Mouse (Mus musculus): ENCODE measurements around the gene Specc1.

Specc1 gene

DNA sequence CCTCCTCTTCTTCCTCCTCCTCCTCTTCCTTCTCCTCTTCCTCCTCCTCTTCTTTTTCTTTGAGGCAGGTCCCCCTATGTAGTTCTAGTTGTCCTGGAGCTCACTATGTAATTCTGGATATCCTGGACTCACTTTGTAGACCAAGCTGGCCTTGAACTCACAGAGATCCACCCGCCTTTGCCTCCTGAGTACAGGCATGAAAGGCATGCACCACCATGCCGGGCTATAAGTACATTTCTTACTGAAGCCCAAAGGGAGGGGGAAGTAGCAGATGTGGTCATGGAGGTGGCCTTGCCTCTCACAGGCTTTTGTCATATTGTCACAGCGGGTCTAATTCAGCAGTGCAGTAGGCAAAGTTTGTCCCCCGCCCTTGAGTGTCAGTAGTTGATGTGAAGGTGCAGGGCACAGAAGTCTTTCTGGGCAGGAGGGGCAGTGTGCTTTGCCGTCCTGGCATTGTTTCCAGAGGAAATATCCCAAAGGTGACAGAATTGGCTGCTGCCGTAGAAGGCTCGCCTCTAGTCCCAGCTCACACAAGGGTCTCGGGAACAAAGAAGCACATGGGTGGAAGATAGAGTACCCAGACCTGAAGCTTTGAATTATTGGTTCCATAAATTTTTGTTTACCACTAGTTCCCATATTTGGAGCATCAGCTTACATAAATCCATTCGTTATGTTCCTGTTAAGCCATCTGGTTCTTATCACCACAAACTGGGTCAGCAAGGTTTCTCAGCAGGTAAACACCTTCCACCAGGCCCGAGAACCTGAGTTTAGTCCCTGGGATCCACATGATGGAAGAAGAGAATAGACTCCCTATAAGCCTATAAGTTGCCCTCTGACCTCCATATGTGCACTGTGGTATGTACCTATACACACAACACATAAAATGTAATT is 62.0 kb downstream of the Specc1 start:
- DNase-seq: no peak

DNA sequence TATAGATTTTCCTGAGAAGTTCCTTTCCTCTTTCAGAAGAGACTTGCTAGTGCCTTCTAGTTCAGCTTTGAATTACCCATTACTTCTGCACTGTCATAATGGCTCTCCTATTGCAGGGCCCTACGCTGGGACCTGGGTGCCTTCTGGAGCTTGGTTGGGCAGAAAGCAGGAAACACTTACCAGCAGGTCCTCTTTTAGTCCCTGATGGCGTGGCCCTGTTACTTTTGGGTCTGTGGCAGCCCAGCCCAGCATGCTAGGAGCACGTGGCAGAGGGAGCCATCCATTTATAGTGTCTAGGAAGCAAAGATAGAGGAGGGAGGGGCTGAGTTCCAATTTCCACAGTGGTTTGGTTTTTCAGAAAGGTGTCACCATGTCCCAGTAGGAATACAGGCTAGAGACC is 63.3 kb downstream of the Specc1 start:
- DNase-seq: no peak

DNA sequence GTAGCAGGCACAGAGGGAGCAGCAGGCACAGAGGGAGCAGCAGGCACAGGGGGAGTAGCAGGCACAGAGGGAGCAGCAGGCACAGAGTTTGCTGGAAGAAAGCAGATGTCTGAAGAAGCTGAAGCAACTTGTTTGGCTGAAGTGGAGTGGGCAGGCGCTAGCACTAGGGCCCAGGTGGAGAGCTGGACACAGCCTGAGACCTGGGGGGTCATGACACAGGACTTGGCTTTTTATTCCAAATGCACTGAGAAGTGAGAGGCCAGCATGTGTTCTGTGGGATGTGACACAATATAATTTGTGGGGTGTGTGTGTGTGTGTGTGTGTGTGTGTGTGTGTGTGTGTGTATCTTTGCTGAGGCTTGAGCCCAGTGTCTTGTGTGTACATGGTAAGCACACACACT is 64.3 kb downstream of the Specc1 start:
- DNase-seq: no peak

DNA sequence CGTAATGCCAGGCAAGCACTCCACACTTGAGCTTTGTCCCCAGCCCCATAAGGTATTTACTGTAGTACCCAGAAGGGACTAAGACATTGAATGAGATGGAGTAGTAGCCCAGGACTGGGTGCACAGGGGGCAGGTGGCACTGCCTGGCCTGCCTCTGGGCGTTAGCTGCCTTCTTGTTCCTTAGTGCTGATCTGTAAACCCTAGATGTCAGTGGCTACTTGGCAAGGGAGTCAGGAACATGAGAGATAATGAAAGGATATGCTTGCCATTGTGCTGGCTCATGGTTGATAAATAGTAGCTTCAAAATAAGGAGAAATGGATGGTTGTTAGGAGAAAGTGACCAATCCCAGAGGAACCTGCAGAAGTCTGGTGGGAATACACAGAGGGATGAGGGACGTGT is 65.5 kb downstream of the Specc1 start:
- DNase-seq: no peak

DNA sequence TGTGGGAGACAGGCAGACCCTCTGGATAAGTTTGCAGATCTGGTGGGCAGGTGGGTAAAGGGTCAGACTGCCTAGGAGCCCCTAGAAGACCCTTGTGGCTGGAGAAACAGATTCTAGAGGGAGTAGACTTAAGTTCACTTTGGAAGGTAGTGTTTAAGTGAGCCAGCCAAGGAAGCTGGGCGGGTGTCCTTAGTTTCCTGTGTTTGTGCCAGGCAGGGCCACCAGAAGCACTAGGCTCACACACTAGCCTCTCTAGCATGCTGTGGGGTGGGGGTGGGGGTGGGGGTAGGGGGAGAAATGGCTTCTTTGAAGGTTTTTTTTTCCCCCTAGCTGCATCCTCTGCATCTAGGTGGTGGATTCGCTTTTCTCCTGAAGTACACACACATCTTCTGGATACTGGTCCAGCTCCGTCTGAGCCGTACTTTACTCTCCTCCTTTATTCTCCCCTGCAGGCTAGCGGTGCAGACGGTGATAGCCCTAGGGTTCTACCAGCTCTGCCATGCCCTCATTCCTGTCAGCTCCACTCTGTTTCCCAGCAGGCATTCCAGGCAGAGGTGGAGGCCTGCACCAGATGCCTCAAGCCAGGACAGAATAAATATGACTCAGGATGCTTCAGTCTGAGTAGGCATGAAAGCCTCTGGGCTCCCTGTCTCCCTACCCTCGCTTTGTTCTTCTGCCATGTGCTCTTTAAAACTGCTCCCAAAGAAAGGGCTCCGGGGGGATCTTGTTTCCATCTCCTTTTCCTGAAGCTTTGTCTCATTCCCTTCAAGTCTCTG is 66.3 kb downstream of the Specc1 start:
- DNase-seq: no peak

DNA sequence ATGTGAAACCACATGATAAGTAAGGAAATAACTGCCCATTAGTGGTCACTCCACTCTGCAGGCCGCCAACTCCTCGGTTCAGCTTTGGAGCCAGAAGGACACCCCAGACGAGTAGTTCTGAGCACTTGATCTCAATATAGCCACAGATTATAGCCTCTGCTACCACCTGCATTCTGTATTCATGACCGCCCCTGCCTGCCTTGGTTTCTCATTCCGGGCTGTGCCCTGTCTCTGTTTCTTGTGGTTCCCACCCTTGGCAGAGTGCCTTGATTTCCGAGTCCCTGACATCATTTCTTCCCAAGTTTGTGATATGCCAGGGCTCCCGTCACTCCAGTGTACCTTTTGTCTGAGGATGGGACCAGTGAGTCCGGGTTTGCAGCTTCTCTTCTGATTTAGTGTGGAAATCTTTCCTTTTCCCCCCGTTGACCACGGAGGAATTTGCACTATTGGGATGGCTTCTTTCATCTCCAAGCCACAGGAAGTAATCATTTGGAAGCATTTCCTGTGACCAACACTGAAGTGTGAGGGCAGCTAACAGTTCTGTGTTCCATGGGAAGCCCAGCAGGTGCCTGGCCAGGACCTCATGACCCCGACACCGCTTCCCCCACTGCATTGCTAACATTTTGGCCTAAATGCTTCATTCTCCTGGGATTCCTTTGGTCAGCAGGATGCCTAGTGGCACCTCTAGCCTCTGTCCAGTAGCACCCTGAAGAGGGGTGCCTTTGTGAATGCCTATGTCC is 67.1 kb downstream of the Specc1 start:
- DNase-seq: no peak

DNA sequence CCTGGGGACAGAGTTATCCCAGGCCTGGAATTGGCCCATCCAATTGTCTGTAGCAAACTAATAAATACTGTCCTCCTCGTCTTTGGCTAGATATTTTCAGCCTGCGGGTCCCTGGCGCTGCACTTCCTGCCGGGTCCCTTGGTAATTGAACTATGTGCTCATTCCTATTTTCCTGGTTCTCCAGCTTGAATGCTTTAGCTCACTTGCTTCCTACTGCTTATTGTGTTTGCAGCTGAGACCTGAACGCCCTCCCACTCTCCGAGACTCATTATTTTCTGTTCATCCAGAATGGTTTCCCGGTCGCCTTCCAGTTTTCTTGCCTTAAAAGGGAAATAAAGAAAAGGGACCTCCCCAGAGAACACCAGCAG is 67.7 kb downstream of the Specc1 start:
- DNase-seq: no peak

DNA sequence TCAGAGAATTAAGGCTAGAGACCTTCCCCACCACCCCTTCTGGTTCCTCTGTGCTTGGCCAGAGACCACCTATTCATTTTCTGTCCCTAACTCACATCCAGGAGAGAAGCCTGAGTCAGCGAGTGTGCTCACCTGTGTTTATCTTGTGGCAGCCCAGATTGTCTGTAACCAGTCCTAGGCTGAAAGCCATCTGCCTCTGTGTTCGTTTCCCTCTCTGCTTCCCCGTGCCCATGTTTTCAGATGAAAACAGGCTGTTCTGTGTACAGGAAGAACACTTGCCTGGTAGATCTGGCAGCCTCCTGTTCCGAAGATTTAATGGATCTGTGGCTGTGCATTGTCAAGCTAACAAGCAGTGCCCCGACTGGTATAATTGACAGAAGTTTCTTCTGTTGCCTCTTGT is 68.4 kb downstream of the Specc1 start:
- no peak for DNase-seq

DNA sequence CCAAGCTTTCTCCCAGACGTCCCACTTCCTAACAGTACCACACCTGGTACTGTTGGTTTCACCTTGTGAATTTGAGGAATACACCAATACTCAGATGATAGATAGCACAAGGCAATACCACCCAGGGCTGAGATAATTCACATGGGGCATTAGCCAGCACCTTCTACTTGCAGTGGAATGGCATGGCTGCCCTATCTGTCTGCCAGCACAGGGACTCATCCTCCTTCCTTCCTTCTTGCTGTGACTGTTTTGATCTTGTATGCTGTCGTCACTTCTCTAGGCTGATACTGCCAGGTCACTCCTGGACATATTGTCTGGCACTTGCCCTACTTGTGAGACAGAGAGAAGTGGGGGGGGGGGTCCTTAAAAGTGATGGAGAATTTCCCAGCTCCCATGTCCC is 69.2 kb downstream of the Specc1 start:
- no peak for DNase-seq

DNA sequence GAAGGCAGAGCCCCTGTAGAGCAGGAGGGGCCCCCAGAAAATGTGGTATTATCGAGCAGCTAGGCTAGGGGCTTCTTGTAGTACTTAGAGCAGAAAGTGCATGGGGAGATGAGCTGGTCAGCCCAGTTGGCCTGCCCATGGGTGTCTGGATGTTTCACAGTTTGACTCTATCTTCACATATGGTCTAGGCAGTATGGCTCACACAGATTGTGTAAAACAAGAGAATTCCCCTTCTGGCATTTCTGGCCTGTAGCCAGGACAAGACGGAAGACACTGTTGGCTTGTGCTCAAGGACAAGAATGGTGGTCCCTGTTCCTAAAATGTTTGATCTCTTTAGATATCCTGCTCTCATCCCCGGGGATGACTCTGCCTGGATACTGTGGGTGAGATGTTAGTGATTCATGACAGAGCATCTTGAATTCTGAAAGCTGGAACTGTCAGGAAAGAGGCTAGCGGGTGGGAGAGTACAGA is 69.8 kb downstream of the Specc1 start:
- DNase-seq: no peak

DNA sequence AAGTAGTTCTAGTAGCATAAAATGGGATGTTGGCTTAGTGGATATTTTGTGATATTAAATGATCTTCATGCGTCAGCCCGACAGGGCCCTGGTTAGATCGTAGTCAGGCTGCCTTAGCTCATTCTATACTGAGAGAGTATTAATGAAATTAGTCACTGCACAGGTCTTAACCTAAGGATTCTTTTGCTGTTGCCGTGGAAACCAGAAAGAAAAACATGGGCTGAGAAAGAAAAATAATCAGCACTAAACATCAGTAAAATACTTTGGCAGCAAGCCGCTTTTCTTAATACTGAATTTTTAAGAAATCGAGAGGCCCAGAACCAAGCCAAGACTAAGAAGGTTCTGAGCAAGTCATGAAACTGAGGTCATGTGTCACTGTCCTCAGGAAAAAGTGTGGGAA is 70.7 kb downstream of the Specc1 start:
- DNase-seq: no peak

DNA sequence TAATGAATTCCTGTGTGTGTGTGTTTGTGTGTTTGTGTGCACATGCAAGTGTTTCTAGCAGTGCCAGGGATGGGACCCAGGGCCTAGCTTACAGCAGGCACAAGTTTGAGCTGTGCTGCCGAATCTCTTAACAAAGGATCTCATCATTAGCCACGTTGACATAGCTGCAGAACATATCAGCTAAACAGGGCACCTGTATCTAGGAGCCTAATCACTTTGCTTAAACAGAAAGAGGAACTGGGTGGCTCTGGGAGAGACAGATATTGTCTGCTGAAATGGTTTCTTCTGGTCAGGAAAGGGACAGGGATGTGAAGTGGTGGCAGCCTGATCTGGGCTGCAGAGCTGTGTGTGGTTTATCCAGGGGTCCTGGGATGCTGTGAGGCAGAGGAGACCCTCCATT is 71.1 kb downstream of the Specc1 start:
- DNase-seq: no peak

DNA sequence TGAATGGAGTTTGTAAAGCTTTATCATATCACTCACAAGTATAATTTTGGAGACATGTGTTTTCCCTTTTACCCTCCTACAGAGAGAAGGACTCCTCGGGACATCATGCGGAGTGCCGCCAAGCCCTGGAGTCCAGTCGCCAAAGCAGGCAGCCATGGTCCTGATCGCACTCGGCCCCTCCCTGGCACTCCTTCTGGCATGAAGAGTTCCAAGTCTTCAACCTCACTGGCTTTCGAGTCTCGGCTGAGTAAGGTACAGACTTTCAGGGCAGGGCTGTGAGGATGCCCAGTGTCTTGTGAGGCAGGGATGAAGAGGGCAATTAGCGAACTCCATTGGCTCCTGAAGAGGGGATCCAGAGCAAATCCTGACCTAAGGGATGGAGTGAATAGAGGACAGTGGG is 72.6 kb downstream of the Specc1 start:
- no peak for DNase-seq

DNA sequence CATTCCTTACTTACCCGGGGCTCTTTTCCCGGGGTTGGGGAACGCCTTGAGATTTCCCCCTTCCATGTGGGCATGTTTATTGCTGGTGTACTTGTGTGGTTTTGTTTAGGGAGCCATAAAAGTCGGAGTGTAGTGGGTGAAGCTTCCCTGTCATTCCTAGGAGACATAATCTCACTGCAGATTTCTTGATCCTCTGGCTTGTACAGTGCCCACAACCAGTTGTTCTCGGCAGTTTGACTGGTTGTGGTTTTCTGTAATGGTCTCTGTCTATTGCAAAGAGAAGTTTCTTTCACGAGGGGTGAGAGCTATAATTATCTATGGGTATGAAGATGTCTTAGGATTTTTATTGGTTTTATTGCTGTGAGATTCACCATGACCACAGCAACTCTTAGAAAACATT is 78.0 kb downstream of the Specc1 start:
- DNase-seq: no peak

DNA sequence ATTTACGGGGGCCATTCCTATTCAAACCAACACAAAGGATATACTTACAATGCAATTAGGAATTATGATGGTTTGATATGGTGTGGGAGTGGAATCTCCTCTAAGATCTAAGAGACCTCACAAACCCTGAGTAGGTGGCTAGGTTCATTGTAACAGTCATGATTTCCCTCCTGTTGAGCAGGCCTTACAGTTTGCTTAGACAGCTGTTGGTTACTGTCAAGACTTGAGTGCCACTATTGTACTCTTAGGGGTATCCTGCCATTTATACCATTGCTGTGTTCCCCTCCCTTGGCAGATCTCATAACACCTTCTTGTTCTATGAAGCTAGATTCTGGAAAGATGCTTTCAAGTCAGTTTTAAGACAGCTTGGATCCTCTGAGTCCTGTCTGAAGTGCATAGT is 78.7 kb downstream of the Specc1 start:
- no peak for DNase-seq

DNA sequence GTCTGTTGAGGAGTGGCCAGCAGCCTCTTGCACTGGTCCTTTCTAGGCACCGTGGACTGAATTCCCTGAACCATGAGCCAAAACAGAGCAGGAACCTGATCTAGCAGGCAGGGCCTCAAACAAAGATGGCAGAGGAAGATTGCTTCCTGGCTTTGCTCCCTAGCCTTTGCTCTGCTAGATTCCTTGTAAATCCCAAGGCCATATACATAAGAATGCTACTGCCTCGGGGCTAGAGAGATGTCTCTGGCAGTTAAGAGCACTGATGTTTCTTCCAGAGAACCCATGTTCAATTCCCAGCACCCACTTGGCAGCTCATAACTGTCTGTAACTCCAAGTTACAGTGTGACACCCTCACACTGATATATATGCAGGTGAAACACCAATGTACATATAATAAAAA is 83.6 kb downstream of the Specc1 start:
- DNase-seq: no peak

DNA sequence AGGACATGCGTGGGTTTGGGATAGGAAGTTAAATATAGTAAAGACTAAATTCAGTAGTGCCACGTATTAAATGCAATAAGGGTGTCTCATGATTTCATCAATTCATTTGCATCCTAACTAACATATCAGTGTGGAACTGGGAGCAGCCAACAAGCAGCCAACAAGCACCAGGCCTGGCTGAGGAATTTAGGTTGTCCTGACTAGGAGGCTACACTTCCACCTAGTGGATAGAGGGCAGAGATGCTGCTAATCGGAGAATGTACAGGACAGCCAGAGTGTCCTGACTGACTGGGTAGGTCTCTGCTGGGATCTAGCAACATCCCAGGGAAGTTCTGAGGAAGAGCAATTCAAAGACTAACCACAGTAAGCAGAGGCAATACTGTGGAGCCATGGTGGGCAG is 88.1 kb downstream of the Specc1 start:
- no peak for DNase-seq

DNA sequence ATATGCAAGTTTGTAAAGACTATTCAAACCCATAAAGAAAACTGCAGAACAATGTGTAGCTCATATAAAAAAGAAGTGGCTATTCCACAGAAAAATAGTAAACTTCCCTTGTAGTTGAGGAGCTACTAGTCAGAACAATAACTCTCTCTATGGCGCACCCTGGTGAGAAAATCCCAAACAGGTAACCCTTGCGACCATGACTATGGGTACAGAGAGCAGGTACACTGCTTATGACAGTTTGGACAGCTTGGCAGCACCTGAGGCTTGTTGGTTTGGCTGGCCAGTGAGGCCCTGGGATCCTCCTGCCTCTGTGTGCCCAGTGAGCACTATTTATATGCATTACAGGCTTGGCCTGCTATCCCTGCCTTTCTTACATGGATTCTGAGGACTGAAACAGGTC is 89.4 kb downstream of the Specc1 start:
- no peak for DNase-seq

DNA sequence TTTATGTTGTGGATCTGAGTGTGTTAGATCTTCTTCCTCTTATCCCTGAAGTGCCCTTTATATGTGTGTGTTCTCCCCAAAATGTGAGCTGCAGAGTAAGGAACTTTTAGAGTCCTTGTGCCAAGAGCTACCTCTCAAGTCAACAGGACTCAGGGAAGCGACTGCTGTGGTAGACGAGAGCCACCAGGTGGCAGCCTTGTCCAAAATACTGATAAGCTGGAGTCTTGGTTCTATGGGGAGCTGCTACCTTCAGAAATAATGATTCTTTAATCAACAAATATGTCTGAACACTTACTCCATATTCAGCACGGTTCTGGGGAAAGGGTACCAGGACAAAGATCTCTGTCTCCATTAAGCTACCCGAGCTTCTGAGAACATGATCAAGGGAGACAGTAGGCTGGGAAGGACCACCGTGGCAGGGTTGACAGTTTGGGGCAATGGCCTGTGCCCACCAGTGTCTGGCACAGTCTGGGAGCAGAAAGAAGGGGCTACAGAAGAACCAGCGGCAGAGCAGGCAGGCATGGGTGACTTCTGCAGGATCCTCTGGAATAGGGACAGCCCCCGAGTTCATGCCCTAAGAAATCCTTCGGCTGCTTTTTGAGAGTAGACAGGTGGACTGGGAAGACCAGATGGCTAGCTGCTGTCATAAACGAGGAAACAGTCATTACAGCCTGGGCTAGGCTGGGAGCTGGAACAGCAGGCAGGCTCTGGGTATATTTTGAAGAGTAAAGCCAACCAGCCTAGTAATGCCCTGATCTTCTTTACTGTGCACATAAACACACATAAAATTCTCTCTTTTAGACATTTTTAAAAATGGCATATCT is 91.5 kb downstream of the Specc1 start:
- DNase-seq: peak; percentile 58

DNA sequence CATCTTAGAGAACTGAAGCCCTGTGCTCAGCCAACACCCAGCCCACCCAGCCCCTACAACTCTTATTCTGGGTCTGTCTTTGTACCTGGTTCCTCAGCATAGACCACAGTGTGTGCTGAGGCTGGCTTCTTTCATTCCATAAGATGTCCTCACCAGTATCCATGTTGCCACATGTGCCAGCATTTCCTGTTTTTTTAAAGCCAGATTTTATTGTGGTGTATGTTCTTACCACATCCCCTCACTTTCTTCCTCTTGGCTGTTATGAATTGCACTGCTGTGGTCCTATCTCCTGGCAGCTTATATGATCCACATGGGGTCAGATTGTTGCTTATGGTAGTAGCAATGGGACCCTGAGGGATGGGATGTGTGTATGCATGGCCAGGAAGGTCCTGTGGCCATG is 92.6 kb downstream of the Specc1 start:
- DNase-seq: no peak

DNA sequence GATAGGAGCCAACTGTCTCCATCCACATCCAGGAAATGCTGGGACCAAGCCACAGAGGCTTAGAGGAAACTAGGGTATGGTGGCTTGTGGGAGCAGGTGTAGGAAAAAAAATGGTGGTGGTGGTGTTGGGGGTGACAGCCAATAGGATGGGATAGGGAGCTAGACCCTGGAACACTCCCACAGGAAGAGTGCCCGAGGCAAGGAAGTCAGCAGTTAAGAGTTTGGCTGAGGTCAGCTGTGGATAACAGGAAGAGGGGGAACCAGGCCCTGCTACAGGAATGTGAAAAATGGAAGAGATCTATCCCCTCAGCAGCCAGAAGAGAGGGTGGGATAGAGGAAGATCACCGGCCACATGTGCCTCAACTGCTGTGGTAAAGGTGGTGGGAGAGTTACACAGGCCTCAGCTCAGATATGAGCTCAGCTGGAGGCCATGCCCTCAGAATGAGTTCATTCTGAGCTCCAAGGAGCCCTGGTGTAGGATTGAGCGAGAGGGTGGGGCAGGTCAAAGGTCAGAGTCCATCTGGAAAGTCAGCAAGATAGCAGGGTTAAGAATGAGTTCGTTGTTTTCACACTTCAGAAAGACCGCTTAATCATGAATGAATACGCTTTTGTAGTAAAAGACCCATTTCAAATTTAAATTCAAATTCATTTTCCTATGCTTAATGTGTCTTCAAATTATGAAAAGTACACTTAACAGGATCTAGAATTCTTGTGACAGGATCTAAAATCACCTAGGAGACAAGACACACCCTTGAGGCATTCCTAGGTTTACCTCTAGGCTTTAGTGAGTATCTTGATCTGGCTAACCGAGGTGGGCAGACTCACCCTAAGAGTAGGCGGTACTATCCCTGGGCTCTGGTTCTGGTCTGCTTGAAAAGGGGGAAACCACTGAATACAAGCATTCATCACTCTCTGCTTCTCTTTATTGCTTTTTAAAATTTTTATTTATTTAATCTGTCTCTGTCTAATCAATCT is 94.1 kb downstream of the Specc1 start:
- no peak for DNase-seq

Data from thymus, postnatal 14 days (tissue).